Mouse (Mus musculus) liver, postnatal 0 days (tissue): Measurements from ENCODE around the gene Rab21.
A peak's percentile ranks its signal among the peaks of the same experiment; 100 is the strongest.

Experiments
- CTCF ChIP-seq: sonication (generic); IDR thresholded peaks from 2 replicates; pipeline ENCODE4 v1.5.1; 2016; ENCODE audit warnings: antibody characterized with exemption, low read depth
- EP300 ChIP-seq: IDR thresholded peaks from 2 replicates; pipeline ENCODE4 v1.6.1; 2016; ENCODE audit warnings: antibody characterized with exemption, low read depth, mild to moderate bottlenecking

DNA sequence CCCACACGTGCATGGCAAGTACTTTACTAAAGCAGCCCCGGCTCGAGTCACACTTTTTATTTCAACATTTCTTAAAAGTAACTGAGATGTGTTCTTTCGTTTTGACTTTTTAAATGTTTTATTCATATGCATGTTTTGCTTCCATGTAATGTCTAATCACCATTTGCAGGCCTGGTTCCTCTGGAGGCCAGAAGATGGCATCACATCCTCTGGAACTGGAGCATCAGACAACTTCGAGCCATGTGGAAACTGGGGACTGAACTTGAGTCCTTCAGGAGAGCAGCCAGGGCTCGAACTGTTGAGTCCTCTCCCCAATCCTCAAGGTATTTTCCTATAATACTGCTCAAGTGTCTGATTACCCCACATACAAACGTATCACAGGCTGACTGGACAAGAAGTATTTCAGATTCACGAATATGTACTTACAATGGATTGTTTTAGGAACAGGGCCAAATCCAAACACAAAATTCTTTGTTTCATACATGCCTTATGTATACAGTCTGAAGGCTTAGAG lies 74.3 kb downstream of the Rab21 start:
- TF ChIP-seq CTCF, result peak; percentile 54
- TF ChIP-seq EP300, result no peak
